Mouse (Mus musculus) embryonic fibroblast, embryonic 13.5 days (primary cell): Measurements from ENCODE around the gene Uty. TPM values are rescaled to one million over a fixed set of nuclear protein-coding genes. Genes with fewer than 3 reads are reported as not detected.

Source experiments
- H3K27ac ChIP-seq: 2 replicates; pipeline ENCODE4 v1.5.1; 2012; ENCODE audit warnings: low read length, control low read depth, inconsistent platforms; ENCODE audit not compliant: insufficient read depth
- H3K4me1 ChIP-seq: 2 replicates; pipeline ENCODE4 v1.6.1; 2011; ENCODE audit warnings: low read length; ENCODE audit not compliant: control insufficient read depth, insufficient read depth
- H3K4me3 ChIP-seq: 2 replicates; pipeline ENCODE4 v1.5.1; 2011; ENCODE audit warnings: mild to moderate bottlenecking, control low read depth, low read length; ENCODE audit not compliant: insufficient read depth
- CTCF ChIP-seq: IDR thresholded peaks from 2 replicates; pipeline ENCODE4 v1.5.1; 2011; ENCODE audit warnings: mild to moderate bottlenecking, control low read depth, low read length, moderate library complexity, borderline replicate concordance; ENCODE audit not compliant: insufficient read depth
- POLR2A ChIP-seq: IDR thresholded peaks from 2 replicates; pipeline ENCODE4 v1.6.1; 2011; ENCODE audit warnings: low read depth, mild to moderate bottlenecking, control low read depth, low read length, moderate library complexity
- polyA plus RNA-seq: library from polyadenylated mRNA; stranded (reverse); fragments of >200 nt; gene quantifications from 2 replicates; pipeline ENCODE4 v1.2.4, GENCODE M21; 2011; ENCODE audit warnings: low read depth; ENCODE audit not compliant: missing spikeins, insufficient read length

The Uty gene
- polyA plus RNA-seq, 1 experiment: 27.8 TPM

DNA sequence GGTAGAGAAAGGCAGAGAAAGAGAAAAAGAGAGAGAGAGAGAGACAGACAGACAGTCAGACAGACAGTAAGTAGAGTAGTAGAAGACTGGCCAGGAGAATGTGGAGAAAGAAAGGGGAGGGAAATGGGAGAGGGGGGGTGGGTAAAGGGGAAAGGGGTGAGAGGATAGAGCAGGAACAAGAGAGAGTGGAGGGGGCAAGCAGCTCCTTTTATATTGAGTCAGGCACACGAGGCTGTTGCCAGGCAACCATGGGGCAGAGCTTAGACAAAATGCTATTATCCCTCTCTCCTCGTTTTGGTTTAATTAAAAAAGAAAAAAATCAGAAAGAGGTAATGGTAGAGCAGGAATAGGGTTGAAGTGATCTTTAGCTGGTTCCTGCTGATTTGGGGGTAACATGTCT is 131.5 kb downstream of the Uty start:
- Histone ChIP-seq H3K27ac (no peak overlapping the region), H3K4me1 (peaks cover 5% of the 10 kb centered on the region; the same call in 1 of the 2 replicates), H3K4me3 (no peak overlapping the region)
- TF ChIP-seq CTCF (no peak), POLR2A (no peak)

Other genes with a start within 250 kb of the Uty start
- 87.1 and 100 TPM in 2 replicates for gene Eif2s3y, start 235.2 kb downstream of the Uty start, polyA plus RNA-seq
- gene Ddx3y, start 40.9 kb upstream of the Uty start, polyA plus RNA-seq: 71.9 and 80.9 TPM in 2 replicates
- gene Usp9y, start 214.0 kb upstream of the Uty start, polyA plus RNA-seq: not detected in 2 replicates